Mouse (Mus musculus) liver, embryonic 14.5 days (tissue): ENCODE data around the gene Ryr1. TPM values are rescaled to one million over a fixed set of nuclear protein-coding genes. Genes with fewer than 3 reads are reported as not detected.

Experiments
- ATAC-seq: fragments of 200-750 bp; cut with Nextera tagmentation; 2 replicates; pipeline ENCODE4 v1.8.0; 2017; ENCODE audit warnings: moderate number of reproducible peaks, mild to moderate bottlenecking, moderate library complexity; ENCODE audit not compliant: insufficient read depth
- DNase-seq, 3 experiments: peaks; one replicate each; pipeline ENCODE4 v3.0.0-alpha.2; 2012 to 2013; ENCODE audit warnings: low read depth in 3 of 3, low spot score in 3 of 3
- H3K27ac ChIP-seq: fragments of 300-500 bp; sonication (generic); 2 replicates; pipeline ENCODE4 v1.5.1; 2014; ENCODE audit warnings: moderate library complexity, mild to moderate bottlenecking, control low read depth, inconsistent platforms
- H3K27me3 ChIP-seq: fragments of 300-500 bp; sonication (generic); 2 replicates; pipeline ENCODE4 v1.6.1; 2014; ENCODE audit warnings: mild to moderate bottlenecking, low read length, moderate library complexity; ENCODE audit not compliant: control insufficient read depth, insufficient read depth
- H3K36me3 ChIP-seq: fragments of 300-500 bp; sonication (generic); replicated peaks from 2 replicates; pipeline ENCODE4 v1.6.1; 2014; ENCODE audit warnings: low read depth; ENCODE audit not compliant: control insufficient read depth, insufficient read depth
- H3K4me1 ChIP-seq, 2 experiments: fragments of 200-500 bp in 1 of 2; fragments of 300-500 bp in 1 of 2; sonication (generic) in 1 of 2; replicated peaks; 2 replicates each; pipeline ENCODE4 v1.6.1; 2012 to 2014; ENCODE audit warnings: antibody characterized with exemption in 1 of 2, inconsistent platforms in 1 of 2, low read length in 1 of 2; ENCODE audit not compliant: control insufficient read depth in 2 of 2, insufficient read depth in 2 of 2
- H3K4me2 ChIP-seq: fragments of 300-500 bp; sonication (generic); 2 replicates; pipeline ENCODE4 v1.6.1; 2014; ENCODE audit warnings: low read depth, mild to moderate bottlenecking, control low read depth, moderate library complexity
- H3K4me3 ChIP-seq, 2 experiments: fragments of 200-500 bp in 1 of 2; fragments of 300-500 bp in 1 of 2; sonication (generic) in 1 of 2; 2 replicates each; pipeline ENCODE4 v1.5.1; 2012 to 2014; ENCODE audit warnings: low read depth in 2 of 2, low read length in 2 of 2, mild to moderate bottlenecking in 2 of 2, control low read depth in 1 of 2, inconsistent platforms in 1 of 2, moderate library complexity in 1 of 2; ENCODE audit not compliant: insufficient read depth in 1 of 2
- H3K9ac ChIP-seq: fragments of 300-500 bp; sonication (generic); replicated peaks from 2 replicates; pipeline ENCODE4 v1.6.1; 2014; ENCODE audit warnings: mild to moderate bottlenecking, control low read depth, moderate library complexity
- H3K9me3 ChIP-seq: fragments of 300-500 bp; sonication (generic); 2 replicates; pipeline ENCODE4 v1.6.1; 2016; ENCODE audit warnings: low read length, mixed read lengths; ENCODE audit not compliant: control insufficient read depth
- CTCF ChIP-seq: IDR thresholded peaks from 2 replicates; pipeline ENCODE4 v1.5.1; 2016; ENCODE audit warnings: antibody characterized with exemption, low read depth, control low read depth
- EP300 ChIP-seq: IDR thresholded peaks from 2 replicates; pipeline ENCODE4 v1.6.1; 2016; ENCODE audit warnings: antibody characterized with exemption, low read depth
- WGBS: fragments of 180-500 bp; shearing (Covaris S2); extraction: QIAGEN DNeasy Blood & Tissue Kit; methylation state at CpG from one replicate; pipeline ENCODE4 v1.1.7; 2014; ENCODE audit not compliant: insufficient replicate concordance; 5-methylcytosine and 5-hydroxymethylcytosine counted together
- polyA plus RNA-seq, 2 experiments: library from polyadenylated mRNA; depleted of rRNA in 1 of 2; stranded (reverse) in 1 of 2; unstranded in 1 of 2; fragments of >200 nt; fragmentation: Nextera tagmentation in 1 of 2; extraction: Ambion mirVana in 1 of 2; gene quantifications; 2 replicates each; pipeline versions ENCODE4 v1.2.1 to v1.2.3; 2012 to 2014

Ryr1 gene
- polyA plus RNA-seq, 2 experiments: 0.06 to 0.08 TPM

DNA sequence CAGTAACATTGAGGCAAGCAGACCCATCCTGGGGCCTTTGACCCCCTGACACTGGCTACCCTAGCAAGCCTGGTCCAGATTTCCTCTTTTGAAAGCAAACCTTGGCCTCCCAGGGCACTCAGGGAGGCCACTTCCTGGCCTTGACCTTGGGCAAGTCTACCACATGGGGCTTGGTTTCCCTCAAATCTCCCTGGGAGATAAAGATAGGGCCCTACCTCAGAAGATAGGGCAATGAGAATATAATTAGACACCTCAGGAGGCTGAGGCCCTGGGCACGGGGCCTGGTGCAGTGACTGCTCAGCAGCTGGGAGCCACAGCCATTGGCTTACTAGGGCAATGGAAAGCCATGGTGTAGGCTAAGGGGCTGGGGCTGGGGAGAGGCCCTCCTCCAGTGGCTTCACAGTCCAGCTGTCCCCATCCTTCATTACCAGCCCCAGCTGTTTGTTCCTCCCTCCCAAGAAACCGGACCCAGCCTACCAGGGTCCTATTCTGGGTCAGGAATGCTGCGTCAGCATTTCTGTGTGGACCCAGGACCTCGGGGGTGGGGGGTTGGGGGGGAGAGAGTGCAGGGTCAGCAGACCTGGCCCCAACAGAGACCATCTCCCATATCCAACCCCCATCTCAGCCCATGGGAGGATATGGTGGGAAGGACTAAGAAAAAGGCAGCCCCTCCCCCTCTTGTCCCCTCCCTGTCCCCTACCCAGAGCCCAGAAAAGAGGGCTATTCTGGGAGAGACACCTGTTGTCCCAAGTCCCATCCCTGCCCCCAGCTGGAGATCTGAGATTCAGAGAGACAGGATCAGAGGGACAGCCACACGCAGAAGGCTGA, 1.2 kb downstream of the Ryr1 start:
- DNase-seq: no peak
- Histone ChIP-seq H3K36me3 (no peaks in the 10 kb centered on the region), H3K4me1 (peaks cover 0 to 10% of the 10 kb centered on the region in 2 experiments; a peak in 3 of 4 replicates), H3K4me2 (no peak overlapping the region), H3K9ac (no peak overlapping the region), H3K4me3 (no peak overlapping the region), H3K9me3 (no peaks in the 10 kb centered on the region), H3K27me3 (no peaks in the 10 kb centered on the region; the same call in 1 of the 2 replicates), H3K27ac (no peak overlapping the region)
- WGBS: 30% methylated on average over 5 of the region's 5 CpGs
- ATAC-seq: no peak
- no peak for TF ChIP-seq EP300
- TF ChIP-seq CTCF: no peak

- no peak overlapping the region for H3K9ac ChIP-seq
- H3K27ac ChIP-seq: no peak overlapping the region
- no peaks in the 10 kb centered on the region for H3K36me3 ChIP-seq
- no peak overlapping the region for H3K4me2 ChIP-seq
- no peak for DNase-seq
- 71% methylated on average over 9 of the region's 9 CpGs for WGBS
- H3K9me3 ChIP-seq: no peaks in the 10 kb centered on the region
- H3K4me1 ChIP-seq: peaks cover 0 to 10% of the 10 kb centered on the region in 2 experiments; a peak in 3 of 4 replicates
- no peak for TF ChIP-seq CTCF
- TF ChIP-seq EP300: no peak
- ATAC-seq: no peak
- no peaks in the 10 kb centered on the region; the same call in 1 of the 2 replicates for H3K27me3 ChIP-seq
- no peak overlapping the region for H3K4me3 ChIP-seq
Measured at GRCm38 (mm10) chr7:29122821-29123220, 2.2 kb downstream of the Ryr1 start.

DNA sequence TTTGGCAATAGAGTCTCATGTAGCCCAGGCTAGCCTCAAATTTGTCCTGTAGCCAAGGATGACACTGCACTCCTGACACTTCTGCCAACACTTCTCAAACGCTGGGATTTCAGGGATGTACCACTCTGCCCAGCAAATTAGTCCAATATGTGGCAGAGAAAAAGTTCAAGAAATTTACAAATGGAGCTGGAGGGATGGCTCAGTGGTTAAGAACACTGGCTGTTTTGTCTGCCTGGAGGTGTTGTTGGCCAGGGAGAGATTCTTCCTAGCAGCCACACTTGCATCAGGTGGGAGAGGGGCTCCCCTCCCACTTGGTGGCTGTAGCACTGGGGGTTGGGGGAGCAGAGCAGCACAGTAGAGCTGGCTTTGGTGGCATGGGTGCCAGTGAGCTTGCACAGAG, 5.5 kb downstream of the Ryr1 start:
- Histone ChIP-seq H3K9me3 (no peaks in the 10 kb centered on the region), H3K4me2 (no peak overlapping the region), H3K4me3 (no peak overlapping the region), H3K4me1 (no peaks in the 10 kb centered on the region; a peak in 1 of 4 replicates), H3K36me3 (no peaks in the 10 kb centered on the region), H3K27me3 (no peaks in the 10 kb centered on the region; the same call in 1 of the 2 replicates), H3K27ac (no peak overlapping the region), H3K9ac (no peak overlapping the region)
- TF ChIP-seq CTCF: no peak
- TF ChIP-seq EP300: no peak
- ATAC-seq: no peak
- WGBS: 44% methylated on average over 1 of the region's 1 CpGs
- no peak for DNase-seq

DNA sequence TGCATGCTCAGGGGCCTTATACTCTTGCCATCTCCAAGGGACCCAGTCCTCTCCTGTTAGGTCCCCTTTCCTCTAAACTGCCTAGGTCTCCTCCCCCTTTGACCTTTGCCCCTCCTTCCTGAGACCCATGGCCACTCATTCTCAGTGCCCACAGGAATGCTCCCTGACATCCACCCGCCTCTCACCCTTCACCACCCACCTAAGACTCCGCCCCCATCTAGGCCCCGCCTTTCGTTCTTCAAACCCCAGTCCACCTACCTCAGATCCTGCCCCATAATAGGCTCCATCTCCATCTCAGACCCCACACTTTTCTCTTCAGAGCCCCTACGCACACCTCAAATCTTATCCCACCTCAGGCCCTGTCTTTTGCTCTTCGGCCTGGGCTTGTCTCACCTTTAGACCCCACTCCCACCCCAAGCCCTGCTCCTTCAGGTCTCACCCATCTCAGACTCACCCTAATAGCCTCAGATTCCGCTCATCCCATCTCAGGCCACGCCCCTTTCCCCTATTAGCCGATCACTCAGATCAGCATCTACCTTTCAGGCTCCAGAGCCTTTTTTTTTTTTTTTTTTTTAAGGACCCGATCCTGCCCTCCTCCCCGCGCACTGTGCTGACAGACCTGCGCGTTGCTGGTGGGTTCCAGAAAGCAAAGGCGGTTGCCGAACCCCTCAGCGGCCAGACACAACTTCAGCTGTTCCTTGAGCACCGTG, 6.7 kb downstream of the Ryr1 start:
- no peaks in the 10 kb centered on the region for H3K27me3 ChIP-seq
- no peak overlapping the region for H3K4me2 ChIP-seq
- TF ChIP-seq EP300: no peak
- TF ChIP-seq CTCF: no peak
- DNase-seq: no peak
- no peak overlapping the region for H3K4me3 ChIP-seq
- H3K36me3 ChIP-seq: no peaks in the 10 kb centered on the region
- no peaks in the 10 kb centered on the region for H3K4me1 ChIP-seq
- WGBS: 23% methylated on average over 18 of the region's 18 CpGs
- ATAC-seq: no peak
- H3K9ac ChIP-seq: no peak overlapping the region
- H3K9me3 ChIP-seq: no peaks in the 10 kb centered on the region
- H3K27ac ChIP-seq: no peak overlapping the region
